Mouse (Mus musculus) stomach, postnatal 0 days (tissue): ENCODE data around the gene Hemk1. TPM values are rescaled to one million over a fixed set of nuclear protein-coding genes. Genes with fewer than 3 reads are reported as not detected.

Source experiments
- ATAC-seq: fragments of 200-750 bp; cut with Nextera tagmentation; 2 replicates; pipeline ENCODE4 v1.8.0; 2017; ENCODE audit not compliant: low FRiP score, low TSS enrichment
- DNase-seq: peaks from one replicate; pipeline ENCODE4 v3.0.0-alpha.2; 2016; ENCODE audit warnings: low spot score
- H3K27ac ChIP-seq: fragments of 300-500 bp; sonication (generic); replicated peaks from 2 replicates; pipeline ENCODE4 v1.5.1; 2014; ENCODE audit warnings: mild to moderate bottlenecking, control low read depth
- H3K27me3 ChIP-seq: fragments of 300-500 bp; sonication (generic); 2 replicates; pipeline ENCODE4 v1.6.1; 2014; ENCODE audit warnings: low read length; ENCODE audit not compliant: control insufficient read depth, insufficient read depth
- H3K36me3 ChIP-seq: fragments of 300-500 bp; sonication (generic); 2 replicates; pipeline ENCODE4 v1.6.1; 2014; ENCODE audit warnings: low read length, mixed read lengths; ENCODE audit not compliant: control insufficient read depth, insufficient read depth
- H3K4me1 ChIP-seq: fragments of 300-500 bp; sonication (generic); replicated peaks from 2 replicates; pipeline ENCODE4 v1.6.1; 2014; ENCODE audit warnings: antibody characterized with exemption; ENCODE audit not compliant: control insufficient read depth, insufficient read depth
- H3K4me2 ChIP-seq: fragments of 300-500 bp; sonication (generic); replicated peaks from 2 replicates; pipeline ENCODE4 v1.6.1; 2014; ENCODE audit warnings: low read depth, mild to moderate bottlenecking, control low read depth, moderate library complexity
- H3K4me3 ChIP-seq: fragments of 300-500 bp; sonication (generic); 2 replicates; pipeline ENCODE4 v1.5.1; 2014; ENCODE audit warnings: low read depth, low read length, control low read depth
- H3K9ac ChIP-seq: fragments of 300-500 bp; sonication (generic); 2 replicates; pipeline ENCODE4 v1.6.1; 2014; ENCODE audit warnings: mild to moderate bottlenecking, low read length, control low read depth, mixed read lengths
- H3K9me3 ChIP-seq: fragments of 300-500 bp; sonication (generic); 2 replicates; pipeline ENCODE4 v1.6.1; 2016; ENCODE audit warnings: low read length; ENCODE audit not compliant: control insufficient read depth
- CTCF ChIP-seq: IDR thresholded peaks from 2 replicates; pipeline ENCODE4 v1.5.1; 2016; ENCODE audit warnings: antibody characterized with exemption, low read depth, mild to moderate bottlenecking, moderate library complexity
- EP300 ChIP-seq: optimal IDR thresholded peaks from 2 replicates; pipeline ENCODE3; 2016; ENCODE audit warnings: antibody characterized with exemption
- WGBS: fragments of 180-500 bp; shearing (Covaris S2); extraction: QIAGEN DNeasy Blood & Tissue Kit; methylation state at CpG from one replicate; pipeline ENCODE4 v1.1.7; 2014; 5-methylcytosine and 5-hydroxymethylcytosine counted together
- polyA plus RNA-seq: library from polyadenylated mRNA; unstranded; fragments of >200 nt; fragmentation: Nextera tagmentation; extraction: Ambion mirVana; gene quantifications from 2 replicates; pipeline ENCODE4 v1.2.1, GENCODE M21; 2015

Hemk1 gene
- polyA plus RNA-seq, 1 experiment from 2014 or later: 6.7 TPM

- Histone ChIP-seq H3K27me3 (no peaks in the 10 kb centered on the region), H3K4me3 (no peak overlapping the region), H3K4me1 (no peaks in the 10 kb centered on the region; the same call in 1 of the 2 replicates), H3K4me2 (no peak overlapping the region), H3K9ac (no peak overlapping the region), H3K36me3 (no peaks in the 10 kb centered on the region), H3K9me3 (no peaks in the 10 kb centered on the region), H3K27ac (peak overlapping the region; percentile 65; the same call in 1 of the 2 replicates)
- TF ChIP-seq EP300 (no peak), CTCF (no peak)
- WGBS: 8% methylated on average over 3 of the region's 3 CpGs
- ATAC-seq (no peak), DNase-seq (peak; percentile 65)
These were observed 53.1 kb downstream of the Hemk1 start for GRCm38 (mm10) chr9:107285009-107285408.

DNA sequence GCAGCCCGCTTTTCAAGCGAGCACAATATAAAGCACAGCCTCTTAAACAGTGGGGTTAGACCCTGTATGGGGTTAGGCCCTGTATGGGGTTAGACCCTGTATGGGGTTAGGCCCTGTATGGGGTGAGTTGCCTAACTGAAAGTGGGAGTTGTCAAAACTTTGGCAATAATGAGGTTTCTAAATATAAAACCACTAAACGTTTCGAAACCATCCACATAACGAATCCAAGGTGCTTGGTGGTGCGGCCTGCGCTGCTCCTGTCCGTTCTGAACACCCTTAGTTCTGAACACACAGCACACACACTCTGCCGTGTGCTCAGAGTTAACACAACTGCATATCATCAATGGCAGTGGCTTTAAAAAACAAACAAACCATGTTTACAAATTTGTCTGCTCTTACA is 55.2 kb downstream of the Hemk1 start:
- 80% methylated on average over 9 of the region's 9 CpGs for WGBS
- no peak for DNase-seq
- H3K4me3 ChIP-seq: no peak overlapping the region

GRCm38 (mm10) chr9:107281241-107281987 is 56.7 kb downstream of the Hemk1 start:
- WGBS: 82% methylated on average over 5 of the region's 5 CpGs
- no peak for DNase-seq
- H3K27ac ChIP-seq: no peak overlapping the region

More for the DNA sequence above, 55.2 kb downstream of the Hemk1 start:
- Histone ChIP-seq H3K36me3 (no peaks in the 10 kb centered on the region), H3K4me2 (no peak overlapping the region), H3K27ac (no peak overlapping the region), H3K4me1 (no peaks in the 10 kb centered on the region; the same call in 1 of the 2 replicates), H3K27me3 (no peaks in the 10 kb centered on the region), H3K9me3 (no peaks in the 10 kb centered on the region), H3K9ac (no peak overlapping the region)
- ATAC-seq: no peak
- TF ChIP-seq CTCF: no peak
- TF ChIP-seq EP300: no peak

GRCm38 (mm10) chr9:107280322-107281027 is 57.7 kb downstream of the Hemk1 start:
- 44% methylated on average over 13 of the region's 13 CpGs for WGBS
- H3K36me3 ChIP-seq: no peaks in the 10 kb centered on the region
- H3K9me3 ChIP-seq: no peaks in the 10 kb centered on the region
- H3K9ac ChIP-seq: peak overlapping the region; percentile 31; the same call in 1 of the 2 replicates
- no peak for DNase-seq
- peak; percentile 44 for ATAC-seq
- peak overlapping the region; percentile 15 for H3K4me3 ChIP-seq
- H3K4me1 ChIP-seq: no peaks in the 10 kb centered on the region; the same call in 1 of the 2 replicates
- H3K27me3 ChIP-seq: no peaks in the 10 kb centered on the region
- peak overlapping the region; percentile 47 for H3K4me2 ChIP-seq
- TF ChIP-seq EP300: no peak
- H3K27ac ChIP-seq: peak overlapping the region; percentile 81

More at GRCm38 (mm10) chr9:107281241-107281987, 56.7 kb downstream of the Hemk1 start:
- no peak overlapping the region for H3K4me3 ChIP-seq
- no peak overlapping the region for H3K4me2 ChIP-seq
- H3K4me1 ChIP-seq: no peaks in the 10 kb centered on the region; the same call in 1 of the 2 replicates
- TF ChIP-seq CTCF: no peak
- no peak for TF ChIP-seq EP300
- no peaks in the 10 kb centered on the region for H3K9me3 ChIP-seq
- H3K9ac ChIP-seq: no peak overlapping the region
- ATAC-seq: no peak
- no peaks in the 10 kb centered on the region for H3K36me3 ChIP-seq
- no peaks in the 10 kb centered on the region for H3K27me3 ChIP-seq

- Histone ChIP-seq H3K4me1 (no peaks in the 10 kb centered on the region; the same call in 1 of the 2 replicates), H3K9me3 (no peaks in the 10 kb centered on the region), H3K36me3 (no peaks in the 10 kb centered on the region), H3K27ac (peak overlapping the region; percentile 81), H3K27me3 (no peaks in the 10 kb centered on the region), H3K4me2 (peak overlapping the region; percentile 47), H3K4me3 (peak overlapping the region; percentile 15), H3K9ac (peak overlapping the region; percentile 31; the same call in 1 of the 2 replicates)
- 23% methylated on average over 16 of the region's 16 CpGs for WGBS
- TF ChIP-seq CTCF: peak; percentile 38
- no peak for TF ChIP-seq EP300
- peak; percentile 45 for DNase-seq
- ATAC-seq: peak; percentile 53
These were observed 58.5 kb downstream of the Hemk1 start for GRCm38 (mm10) chr9:107279378-107280321.
